Mouse (Mus musculus) midbrain, embryonic 12.5 days (tissue): ENCODE results near the gene Cacna1c. TPM values are rescaled to one million over a fixed set of nuclear protein-coding genes. Genes with fewer than 3 reads are reported as not detected.

Experiments
- ATAC-seq: fragments of 200-750 bp; cut with Nextera tagmentation; 2 replicates; pipeline ENCODE4 v1.8.0; 2017; ENCODE audit warnings: low read depth, moderate TSS enrichment, moderate library complexity; ENCODE audit not compliant: low FRiP score
- H3K27ac ChIP-seq: fragments of 300-500 bp; sonication (generic); replicated peaks from 2 replicates; pipeline ENCODE4 v1.5.1; 2016; ENCODE audit warnings: mild to moderate bottlenecking
- H3K27me3 ChIP-seq: fragments of 300-500 bp; sonication (generic); 2 replicates; pipeline ENCODE4 v1.6.1; 2016; ENCODE audit warnings: mild to moderate bottlenecking
- H3K36me3 ChIP-seq: fragments of 300-500 bp; sonication (generic); 2 replicates; pipeline ENCODE4 v1.6.1; 2016
- H3K4me1 ChIP-seq: fragments of 300-500 bp; sonication (generic); 2 replicates; pipeline ENCODE4 v1.6.1; 2016
- H3K4me2 ChIP-seq: fragments of 300-500 bp; sonication (generic); replicated peaks from 2 replicates; pipeline ENCODE4 v1.6.1; 2016; ENCODE audit warnings: mild to moderate bottlenecking, moderate library complexity
- H3K4me3 ChIP-seq: fragments of 300-500 bp; sonication (generic); 2 replicates; pipeline ENCODE4 v1.5.1; 2016; ENCODE audit warnings: mild to moderate bottlenecking
- H3K9ac ChIP-seq: fragments of 300-500 bp; sonication (generic); replicated peaks from 2 replicates; pipeline ENCODE4 v1.6.1; 2016; ENCODE audit warnings: mild to moderate bottlenecking, moderate library complexity
- H3K9me3 ChIP-seq: fragments of 300-500 bp; sonication (generic); 2 replicates; pipeline ENCODE4 v1.6.1; 2016; ENCODE audit warnings: mild to moderate bottlenecking
- WGBS: fragments of 180-500 bp; shearing (Covaris S2); methylation state at CpG from one replicate; pipeline ENCODE4 v1.1.7; 2016; 5-methylcytosine and 5-hydroxymethylcytosine counted together
- polyA plus RNA-seq: library from polyadenylated mRNA; unstranded; fragments of >200 nt; fragmentation: Nextera tagmentation; extraction: Ambion mirVana; gene quantifications from 2 replicates; pipeline ENCODE4 v1.2.1, GENCODE M21; 2016

The Cacna1c gene
- polyA plus RNA-seq, 1 experiment from 2014 or later = 5.1 TPM

DNA sequence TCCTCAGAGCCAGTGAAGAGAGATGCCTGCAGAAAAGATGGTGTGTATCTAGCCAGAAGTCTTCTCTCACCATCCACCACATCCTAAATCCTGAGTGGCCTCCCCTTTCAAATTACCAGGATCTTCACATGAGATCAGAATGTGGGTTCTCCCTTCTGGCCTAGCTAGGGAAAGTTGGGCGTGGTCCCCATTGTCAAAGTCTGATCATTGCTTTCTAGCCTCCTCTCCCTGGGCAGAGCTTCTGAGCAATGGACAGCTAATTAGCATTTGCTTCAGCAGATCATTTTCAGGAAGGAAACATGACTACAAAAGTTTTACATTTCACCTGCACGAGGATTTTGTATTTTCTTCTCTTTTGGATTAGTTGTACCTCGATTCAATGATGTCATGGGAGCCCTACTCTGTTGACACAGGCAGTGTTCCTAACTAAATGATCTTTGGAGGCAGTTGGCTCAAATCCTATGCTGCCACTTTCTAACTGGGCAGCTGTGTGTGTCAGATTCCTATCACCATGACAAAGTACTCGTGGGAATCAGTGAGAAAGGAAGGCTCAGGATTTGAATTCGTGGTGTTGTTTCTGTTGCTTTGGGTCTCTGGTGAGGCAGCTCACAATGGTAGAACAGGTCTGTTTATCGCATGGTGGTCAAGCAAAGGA is 554.4 kb downstream of the Cacna1c start:
- Histone ChIP-seq H3K27me3 (no peaks in the 10 kb centered on the region; the same call in 1 of the 2 replicates), H3K27ac (no peak overlapping the region), H3K4me3 (no peak overlapping the region), H3K36me3 (peaks cover 4% of the 10 kb centered on the region; the same call in 1 of the 2 replicates), H3K4me1 (no peaks in the 10 kb centered on the region), H3K9ac (no peak overlapping the region), H3K9me3 (peaks cover 5% of the 10 kb centered on the region), H3K4me2 (no peak overlapping the region)
- ATAC-seq = no peak
- whole genome bisulfite sequencing = 76% methylated on average over 6 of the region's 6 CpGs

- Histone ChIP-seq H3K4me2 (no peak overlapping the region), H3K9me3 (peaks cover 9% of the 10 kb centered on the region), H3K27ac (no peak overlapping the region), H3K27me3 (no peaks in the 10 kb centered on the region; the same call in 1 of the 2 replicates), H3K9ac (no peak overlapping the region), H3K4me1 (no peaks in the 10 kb centered on the region), H3K4me3 (no peak overlapping the region), H3K36me3 (peaks cover 7% of the 10 kb centered on the region; the same call in 1 of the 2 replicates)
- ATAC-seq = no peak
- 46% methylated on average over 2 of the region's 2 CpGs for whole genome bisulfite sequencing
Measured at GRCm38 (mm10) chr6:118639816-118640215, 556.4 kb downstream of the Cacna1c start.

DNA sequence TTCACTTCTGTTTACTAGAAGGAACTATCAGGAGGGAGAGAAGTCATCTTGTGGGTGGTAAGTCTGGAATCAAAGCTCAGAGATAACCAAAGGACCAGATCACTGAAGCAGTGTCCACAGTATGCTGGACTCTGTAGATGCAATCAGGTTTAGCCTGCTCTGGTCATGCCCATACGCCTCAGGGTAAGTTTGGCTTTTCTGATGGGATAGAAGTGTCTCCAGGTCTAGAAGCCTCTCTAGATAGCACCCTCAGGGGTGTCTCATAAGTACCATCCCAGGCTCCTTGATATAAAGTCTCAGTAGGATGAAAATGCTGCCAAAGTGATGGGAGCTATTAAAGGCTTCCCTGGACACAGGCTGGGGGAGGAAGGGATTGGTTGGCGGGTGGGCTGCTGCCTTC is 557.3 kb downstream of the Cacna1c start:
- H3K27ac ChIP-seq = no peak overlapping the region
- no peak overlapping the region for H3K9ac ChIP-seq
- no peak for ATAC-seq
- H3K36me3 ChIP-seq = peaks cover 7% of the 10 kb centered on the region; the same call in 1 of the 2 replicates
- peaks cover 9% of the 10 kb centered on the region for H3K9me3 ChIP-seq
- H3K4me1 ChIP-seq = no peaks in the 10 kb centered on the region
- no peak overlapping the region for H3K4me2 ChIP-seq
- 93% methylated on average over 2 of the region's 2 CpGs for WGBS
- H3K27me3 ChIP-seq = no peaks in the 10 kb centered on the region
- H3K4me3 ChIP-seq = no peak overlapping the region

DNA sequence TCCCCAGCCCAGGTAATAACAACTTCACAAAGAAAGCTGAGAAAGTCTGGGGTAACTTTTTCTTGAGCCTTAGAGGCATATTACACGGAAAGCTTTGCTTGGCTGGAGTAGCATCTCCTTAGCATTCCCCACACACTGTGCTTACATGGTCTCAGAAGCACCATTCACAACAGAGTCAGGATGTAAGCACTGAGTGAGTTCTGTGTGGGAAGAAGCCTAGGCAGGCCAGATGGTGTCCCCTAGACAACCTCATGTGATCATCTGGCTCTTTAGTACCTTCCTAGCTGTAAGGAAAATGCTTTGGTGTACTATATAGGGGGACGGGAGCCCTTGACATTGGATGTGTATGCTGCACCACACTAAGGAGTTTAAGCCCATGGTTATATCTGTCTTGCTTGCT is 563.7 kb downstream of the Cacna1c start:
- Histone ChIP-seq H3K4me3 (no peak overlapping the region), H3K9me3 (peaks cover 9% of the 10 kb centered on the region), H3K9ac (no peak overlapping the region), H3K27ac (no peak overlapping the region), H3K36me3 (peaks cover 7% of the 10 kb centered on the region; the same call in 1 of the 2 replicates), H3K27me3 (no peaks in the 10 kb centered on the region), H3K4me1 (no peaks in the 10 kb centered on the region), H3K4me2 (no peak overlapping the region)
- WGBS = 85% methylated on average over 2 of the region's 2 CpGs
- ATAC-seq = no peak

- Histone ChIP-seq H3K9ac (no peak overlapping the region), H3K27ac (no peak overlapping the region), H3K9me3 (no peaks in the 10 kb centered on the region), H3K36me3 (no peaks in the 10 kb centered on the region), H3K27me3 (no peaks in the 10 kb centered on the region), H3K4me1 (no peaks in the 10 kb centered on the region), H3K4me3 (no peak overlapping the region), H3K4me2 (no peak overlapping the region)
- no peak for ATAC-seq
- WGBS = 83% methylated on average over 4 of the region's 4 CpGs
Measured at GRCm38 (mm10) chr6:118630006-118630405, 566.2 kb downstream of the Cacna1c start.

DNA sequence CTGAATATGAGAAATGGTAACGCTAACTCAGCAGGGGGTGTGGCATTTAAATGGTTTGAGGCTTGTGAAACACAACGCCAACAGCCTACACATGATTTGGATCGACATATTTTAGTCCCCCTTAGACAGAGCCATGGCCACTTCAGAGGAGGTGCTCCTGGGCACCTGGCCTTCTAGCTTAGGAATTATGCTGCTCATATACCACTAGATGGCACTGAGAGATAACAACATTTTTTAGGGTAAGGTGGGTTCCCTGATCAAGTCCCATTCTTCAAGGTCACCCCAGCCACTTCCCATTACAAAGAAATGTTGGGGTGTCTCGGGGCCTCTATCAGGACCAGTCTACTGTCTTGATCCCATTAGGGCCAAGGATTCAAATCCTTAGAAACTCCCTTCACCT is 570.0 kb downstream of the Cacna1c start:
- H3K27me3 ChIP-seq = no peaks in the 10 kb centered on the region
- no peak overlapping the region for H3K9ac ChIP-seq
- no peaks in the 10 kb centered on the region for H3K36me3 ChIP-seq
- no peaks in the 10 kb centered on the region for H3K4me1 ChIP-seq
- H3K4me3 ChIP-seq = no peak overlapping the region
- no peak overlapping the region for H3K27ac ChIP-seq
- ATAC-seq = no peak
- WGBS = 65% methylated on average over 4 of the region's 4 CpGs
- H3K4me2 ChIP-seq = no peak overlapping the region
- no peaks in the 10 kb centered on the region for H3K9me3 ChIP-seq

DNA sequence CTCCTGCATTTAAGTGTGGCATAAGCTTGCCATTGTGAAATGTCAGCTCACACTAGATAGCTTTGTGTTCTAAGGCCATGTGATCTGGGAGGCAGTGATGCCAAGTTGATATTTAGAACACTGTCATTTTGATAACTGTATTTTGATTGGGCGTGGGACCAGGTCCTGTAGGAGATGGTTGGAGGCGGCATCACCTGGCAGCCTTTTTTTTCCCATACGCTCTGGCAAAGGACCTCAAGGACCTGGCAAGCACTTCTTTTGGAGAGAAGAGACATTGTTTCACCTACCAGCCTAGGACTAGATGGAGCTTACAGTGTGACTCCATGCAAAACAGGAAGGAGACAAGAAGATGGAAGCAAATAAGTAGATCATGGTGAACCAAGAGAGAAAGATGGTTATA is 572.6 kb downstream of the Cacna1c start:
- Histone ChIP-seq H3K27me3 (no peaks in the 10 kb centered on the region), H3K4me3 (no peak overlapping the region), H3K9me3 (no peaks in the 10 kb centered on the region), H3K36me3 (no peaks in the 10 kb centered on the region), H3K4me1 (no peaks in the 10 kb centered on the region), H3K9ac (no peak overlapping the region), H3K4me2 (no peak overlapping the region), H3K27ac (no peak overlapping the region)
- WGBS = 93% methylated on average over 3 of the region's 3 CpGs
- ATAC-seq = no peak

- no peaks in the 10 kb centered on the region for H3K9me3 ChIP-seq
- no peak for ATAC-seq
- H3K9ac ChIP-seq = no peak overlapping the region
- no peaks in the 10 kb centered on the region for H3K4me1 ChIP-seq
- H3K27me3 ChIP-seq = no peaks in the 10 kb centered on the region
- H3K27ac ChIP-seq = no peak overlapping the region
- 81% methylated on average over 7 of the region's 7 CpGs for WGBS
- no peak overlapping the region for H3K4me3 ChIP-seq
- H3K36me3 ChIP-seq = no peaks in the 10 kb centered on the region
- H3K4me2 ChIP-seq = no peak overlapping the region
Measured at GRCm38 (mm10) chr6:118621866-118622265, 574.4 kb downstream of the Cacna1c start.

DNA sequence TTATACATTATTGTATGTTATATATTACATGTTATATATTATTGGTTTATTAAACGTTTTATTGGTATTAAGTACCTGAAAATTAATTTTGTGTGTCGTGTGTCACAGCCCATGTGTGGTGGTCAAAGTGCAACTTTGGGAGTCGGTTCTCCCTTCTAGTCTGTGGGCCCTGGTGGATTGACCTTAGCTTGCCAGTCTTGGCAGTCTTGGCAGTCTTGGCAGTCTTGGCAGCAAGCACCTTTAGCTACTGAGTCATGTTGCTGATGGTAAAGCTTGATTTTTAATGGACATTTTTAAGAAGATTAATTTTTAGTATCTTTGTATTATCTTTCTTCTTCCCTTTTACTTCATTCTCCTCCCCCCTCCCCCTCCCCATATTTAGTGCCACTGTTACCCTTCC is 574.8 kb downstream of the Cacna1c start:
- H3K4me1 ChIP-seq = no peaks in the 10 kb centered on the region
- no peaks in the 10 kb centered on the region for H3K36me3 ChIP-seq
- no peak for ATAC-seq
- H3K9me3 ChIP-seq = no peaks in the 10 kb centered on the region
- no peak overlapping the region for H3K4me2 ChIP-seq
- H3K4me3 ChIP-seq = no peak overlapping the region
- no peak overlapping the region for H3K9ac ChIP-seq
- H3K27me3 ChIP-seq = no peaks in the 10 kb centered on the region
- WGBS = 88% methylated on average over 3 of the region's 3 CpGs
- no peak overlapping the region for H3K27ac ChIP-seq

DNA sequence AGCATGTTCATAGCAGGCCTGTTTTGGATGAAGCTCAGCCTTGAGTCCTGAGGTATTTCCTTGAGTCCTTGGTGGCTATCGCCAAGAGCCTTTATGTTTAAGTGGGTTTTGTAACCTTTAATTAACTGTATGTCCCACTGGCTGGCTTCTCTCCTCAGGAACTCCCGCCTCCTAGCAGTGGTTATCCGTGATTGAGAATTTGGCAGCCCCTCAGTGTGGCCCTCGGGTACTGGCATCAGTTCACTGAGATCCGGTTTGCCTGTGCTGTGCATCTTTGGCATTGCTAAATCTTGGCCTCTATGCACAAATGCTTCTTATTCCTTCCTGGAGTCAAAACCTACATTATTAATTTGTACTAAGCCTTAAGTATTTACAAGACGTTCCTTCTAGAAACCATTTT is 587.3 kb downstream of the Cacna1c start:
- 84% methylated on average over 6 of the region's 6 CpGs for WGBS
- no peaks in the 10 kb centered on the region for H3K4me1 ChIP-seq
- H3K9me3 ChIP-seq = no peaks in the 10 kb centered on the region
- H3K4me2 ChIP-seq = no peak overlapping the region
- no peak overlapping the region for H3K4me3 ChIP-seq
- ATAC-seq = no peak
- H3K27me3 ChIP-seq = no peaks in the 10 kb centered on the region
- H3K27ac ChIP-seq = no peak overlapping the region
- no peaks in the 10 kb centered on the region for H3K36me3 ChIP-seq
- no peak overlapping the region for H3K9ac ChIP-seq

DNA sequence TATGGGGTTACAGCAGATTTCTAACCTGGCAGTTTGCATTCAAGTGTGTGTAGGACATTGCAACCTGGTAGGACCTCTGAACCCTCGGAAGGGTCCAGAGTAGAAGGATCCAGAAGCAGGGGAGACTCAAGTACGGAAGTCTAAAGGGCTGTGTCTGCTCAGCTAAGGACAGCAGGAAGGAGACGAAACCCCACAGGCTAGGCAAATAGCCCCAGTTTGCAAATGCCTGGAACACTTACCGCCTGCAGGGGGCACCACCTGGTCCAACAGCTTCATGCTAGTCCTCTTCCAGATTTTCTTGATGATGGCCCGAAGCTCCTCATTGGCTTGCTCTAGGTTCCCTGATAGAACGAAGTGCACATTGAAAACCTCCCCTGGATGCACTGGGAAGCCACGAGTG is 590.2 kb downstream of the Cacna1c start:
- no peak for ATAC-seq
- H3K4me2 ChIP-seq = no peak overlapping the region
- no peaks in the 10 kb centered on the region for H3K27me3 ChIP-seq
- no peaks in the 10 kb centered on the region for H3K4me1 ChIP-seq
- no peaks in the 10 kb centered on the region for H3K9me3 ChIP-seq
- WGBS = 73% methylated on average over 7 of the region's 7 CpGs
- no peak overlapping the region for H3K4me3 ChIP-seq
- H3K36me3 ChIP-seq = no peaks in the 10 kb centered on the region
- H3K9ac ChIP-seq = no peak overlapping the region
- no peak overlapping the region for H3K27ac ChIP-seq

- H3K27me3 ChIP-seq = no peaks in the 10 kb centered on the region
- H3K4me1 ChIP-seq = no peaks in the 10 kb centered on the region
- H3K4me3 ChIP-seq = no peak overlapping the region
- no peaks in the 10 kb centered on the region for H3K36me3 ChIP-seq
- H3K27ac ChIP-seq = no peak overlapping the region
- H3K9me3 ChIP-seq = no peaks in the 10 kb centered on the region
- H3K9ac ChIP-seq = no peak overlapping the region
- ATAC-seq = no peak
- H3K4me2 ChIP-seq = no peak overlapping the region
- 88% methylated on average over 7 of the region's 7 CpGs for WGBS
Measured at GRCm38 (mm10) chr6:118603825-118604224, 592.4 kb downstream of the Cacna1c start.

GRCm38 (mm10) chr6:118595681-118596055 is 600.5 kb downstream of the Cacna1c start:
- Histone ChIP-seq H3K4me3 (no peak overlapping the region), H3K27me3 (peaks cover 37% of the 10 kb centered on the region), H3K9me3 (no peaks in the 10 kb centered on the region), H3K9ac (no peak overlapping the region), H3K27ac (no peak overlapping the region), H3K36me3 (no peaks in the 10 kb centered on the region), H3K4me1 (peaks cover 16% of the 10 kb centered on the region), H3K4me2 (no peak overlapping the region)
- WGBS = 73% methylated on average over 9 of the region's 9 CpGs
- no peak for ATAC-seq
